Mouse (Mus musculus): ENCODE results near the gene Bbof1. TPM values are rescaled to one million over a fixed set of nuclear protein-coding genes. Genes with fewer than 3 reads are reported as not detected.

Bbof1 gene
- polyA plus RNA-seq, 1 experiment from 2014 or later: 1.0 TPM

GRCm38 (mm10) chr12:84397685-84398084 lies 11.2 kb upstream of the Bbof1 start:
- ATAC-seq (replicated peaks; ENCODE audit: low FRiP score) (no peak), DNase-seq (ENCODE audit: low spot score) (no peak)
- Histone ChIP-seq H3K27me3 (replicated peaks; ENCODE audit: control insufficient read depth, insufficient read depth, low read length) (no peaks in the 10 kb centered on the region), H3K4me2 (no peak overlapping the region), H3K9me3 (ENCODE audit: control insufficient read depth, low read length) (no peaks in the 10 kb centered on the region), H3K4me1 (replicated peaks; ENCODE audit: control insufficient read depth, insufficient read depth, low read length) (peaks cover 9% of the 10 kb centered on the region; the same call in 1 of the 2 replicates), H3K9ac (ENCODE audit: low read depth, low read length) (no peak overlapping the region), H3K27ac (ENCODE audit: low read depth, low read length) (no peak overlapping the region), H3K4me3 (ENCODE audit: low read depth, low read length) (no peak overlapping the region), H3K36me3 (ENCODE audit: control insufficient read depth, insufficient read depth, low read length) (no peaks in the 10 kb centered on the region)

- DNase-seq (ENCODE audit: low spot score) (no peak), ATAC-seq (replicated peaks; ENCODE audit: low FRiP score) (no peak)
- Histone ChIP-seq H3K4me1 (replicated peaks; ENCODE audit: control insufficient read depth, insufficient read depth, low read length) (peaks cover 9% of the 10 kb centered on the region; the same call in 1 of the 2 replicates), H3K9ac (ENCODE audit: low read depth, low read length) (no peak overlapping the region), H3K4me2 (no peak overlapping the region), H3K36me3 (ENCODE audit: control insufficient read depth, insufficient read depth, low read length) (no peaks in the 10 kb centered on the region), H3K4me3 (ENCODE audit: low read depth, low read length) (no peak overlapping the region), H3K27ac (ENCODE audit: low read depth, low read length) (no peak overlapping the region), H3K27me3 (replicated peaks; ENCODE audit: control insufficient read depth, insufficient read depth, low read length) (no peaks in the 10 kb centered on the region), H3K9me3 (ENCODE audit: control insufficient read depth, low read length) (no peaks in the 10 kb centered on the region)
- 77% methylated on average over 5 of the region's 5 CpGs for WGBS
Measured at GRCm38 (mm10) chr12:84398629-84399028, 10.2 kb upstream of the Bbof1 start.

- 85% methylated on average over 9 of the region's 9 CpGs for WGBS
- H3K9me3 ChIP-seq (ENCODE audit: control insufficient read depth, low read length): no peaks in the 10 kb centered on the region
- H3K9ac ChIP-seq (ENCODE audit: low read depth, low read length): no peak overlapping the region
- H3K4me2 ChIP-seq: no peak overlapping the region
- H3K36me3 ChIP-seq (ENCODE audit: control insufficient read depth, insufficient read depth, low read length): no peaks in the 10 kb centered on the region
- ATAC-seq (replicated peaks; ENCODE audit: low FRiP score): no peak
- H3K4me1 ChIP-seq (replicated peaks; ENCODE audit: control insufficient read depth, insufficient read depth, low read length): peaks cover 9% of the 10 kb centered on the region; the same call in 1 of the 2 replicates
- H3K27me3 ChIP-seq (replicated peaks; ENCODE audit: control insufficient read depth, insufficient read depth, low read length): no peaks in the 10 kb centered on the region
- H3K4me3 ChIP-seq (ENCODE audit: low read depth, low read length): no peak overlapping the region
- DNase-seq (ENCODE audit: low spot score): no peak
- H3K27ac ChIP-seq (ENCODE audit: low read depth, low read length): 0 out of 2 replicates have a peak overlapping the region, but pooled peaks have one; percentile 59
Measured at GRCm38 (mm10) chr12:84399135-84399534, 9.7 kb upstream of the Bbof1 start.

GRCm38 (mm10) chr12:84399663-84400062 lies 9.2 kb upstream of the Bbof1 start:
- Histone ChIP-seq H3K4me1 (replicated peaks; ENCODE audit: control insufficient read depth, insufficient read depth, low read length) (peaks cover 9% of the 10 kb centered on the region; the same call in 1 of the 2 replicates), H3K9ac (ENCODE audit: low read depth, low read length) (no peak overlapping the region), H3K4me2 (no peak overlapping the region), H3K27me3 (replicated peaks; ENCODE audit: control insufficient read depth, insufficient read depth, low read length) (no peaks in the 10 kb centered on the region), H3K9me3 (ENCODE audit: control insufficient read depth, low read length) (no peaks in the 10 kb centered on the region), H3K4me3 (ENCODE audit: low read depth, low read length) (no peak overlapping the region), H3K27ac (ENCODE audit: low read depth, low read length) (peak overlapping the region; percentile 59; the same call in 1 of the 2 replicates), H3K36me3 (ENCODE audit: control insufficient read depth, insufficient read depth, low read length) (no peaks in the 10 kb centered on the region)
- WGBS: 66% methylated on average over 9 of the region's 9 CpGs
- ATAC-seq (replicated peaks; ENCODE audit: low FRiP score) (no peak), DNase-seq (ENCODE audit: low spot score) (no peak)

GRCm38 (mm10) chr12:84400068-84400467 lies 8.8 kb upstream of the Bbof1 start:
- H3K4me3 ChIP-seq (ENCODE audit: low read depth, low read length): no peak overlapping the region
- H3K36me3 ChIP-seq (ENCODE audit: control insufficient read depth, insufficient read depth, low read length): no peaks in the 10 kb centered on the region
- H3K27ac ChIP-seq (ENCODE audit: low read depth, low read length): peak overlapping the region; percentile 59; the same call in 1 of the 2 replicates
- peaks cover 9% of the 10 kb centered on the region; the same call in 1 of the 2 replicates for H3K4me1 ChIP-seq (replicated peaks; ENCODE audit: control insufficient read depth, insufficient read depth, low read length)
- no peak overlapping the region for H3K9ac ChIP-seq (ENCODE audit: low read depth, low read length)
- WGBS: 77% methylated on average over 3 of the region's 3 CpGs
- no peaks in the 10 kb centered on the region for H3K27me3 ChIP-seq (replicated peaks; ENCODE audit: control insufficient read depth, insufficient read depth, low read length)
- ATAC-seq (replicated peaks; ENCODE audit: low FRiP score) (no peak), DNase-seq (ENCODE audit: low spot score) (no peak)
- peak overlapping the region; percentile 8; the same call in 1 of the 2 replicates for H3K4me2 ChIP-seq
- no peaks in the 10 kb centered on the region for H3K9me3 ChIP-seq (ENCODE audit: control insufficient read depth, low read length)

GRCm38 (mm10) chr12:84400653-84401052 lies 8.2 kb upstream of the Bbof1 start:
- WGBS: 71% methylated on average over 3 of the region's 3 CpGs
- Histone ChIP-seq H3K27me3 (replicated peaks; ENCODE audit: control insufficient read depth, insufficient read depth, low read length) (no peaks in the 10 kb centered on the region), H3K27ac (ENCODE audit: low read depth, low read length) (peak overlapping the region; percentile 59; the same call in 1 of the 2 replicates), H3K36me3 (ENCODE audit: control insufficient read depth, insufficient read depth, low read length) (no peaks in the 10 kb centered on the region), H3K4me2 (peak overlapping the region; percentile 8; the same call in 1 of the 2 replicates), H3K9me3 (ENCODE audit: control insufficient read depth, low read length) (no peaks in the 10 kb centered on the region), H3K9ac (ENCODE audit: low read depth, low read length) (no peak overlapping the region), H3K4me3 (ENCODE audit: low read depth, low read length) (no peak overlapping the region), H3K4me1 (replicated peaks; ENCODE audit: control insufficient read depth, insufficient read depth, low read length) (peaks cover 9% of the 10 kb centered on the region; the same call in 1 of the 2 replicates)
- ATAC-seq (replicated peaks; ENCODE audit: low FRiP score) (no peak), DNase-seq (ENCODE audit: low spot score) (no peak)

GRCm38 (mm10) chr12:84402923-84403322 lies 5.9 kb upstream of the Bbof1 start:
- Histone ChIP-seq H3K4me3 (ENCODE audit: low read depth, low read length) (no peak overlapping the region), H3K27ac (ENCODE audit: low read depth, low read length) (no peak overlapping the region), H3K36me3 (ENCODE audit: control insufficient read depth, insufficient read depth, low read length) (no peaks in the 10 kb centered on the region), H3K9ac (ENCODE audit: low read depth, low read length) (no peak overlapping the region), H3K9me3 (ENCODE audit: control insufficient read depth, low read length) (no peaks in the 10 kb centered on the region), H3K27me3 (replicated peaks; ENCODE audit: control insufficient read depth, insufficient read depth, low read length) (no peaks in the 10 kb centered on the region), H3K4me2 (no peak overlapping the region), H3K4me1 (replicated peaks; ENCODE audit: control insufficient read depth, insufficient read depth, low read length) (peaks cover 12% of the 10 kb centered on the region)
- DNase-seq (ENCODE audit: low spot score) (no peak), ATAC-seq (replicated peaks; ENCODE audit: low FRiP score) (no peak)
- WGBS: 62% methylated on average over 9 of the region's 9 CpGs

- no peaks in the 10 kb centered on the region for H3K9me3 ChIP-seq (ENCODE audit: control insufficient read depth, low read length)
- no peak overlapping the region for H3K4me2 ChIP-seq
- DNase-seq (ENCODE audit: low spot score) (no peak), ATAC-seq (replicated peaks; ENCODE audit: low FRiP score) (no peak)
- H3K27ac ChIP-seq (ENCODE audit: low read depth, low read length): no peak overlapping the region
- no peaks in the 10 kb centered on the region for H3K36me3 ChIP-seq (ENCODE audit: control insufficient read depth, insufficient read depth, low read length)
- peaks cover 3% of the 10 kb centered on the region; the same call in 1 of the 2 replicates for H3K27me3 ChIP-seq (replicated peaks; ENCODE audit: control insufficient read depth, insufficient read depth, low read length)
- peaks cover 13% of the 10 kb centered on the region for H3K4me1 ChIP-seq (replicated peaks; ENCODE audit: control insufficient read depth, insufficient read depth, low read length)
- 88% methylated on average over 6 of the region's 6 CpGs for WGBS
- no peak overlapping the region for H3K4me3 ChIP-seq (ENCODE audit: low read depth, low read length)
- H3K9ac ChIP-seq (ENCODE audit: low read depth, low read length): no peak overlapping the region
Measured at GRCm38 (mm10) chr12:84404541-84404940, 4.3 kb upstream of the Bbof1 start.

- Histone ChIP-seq H3K27me3 (replicated peaks; ENCODE audit: control insufficient read depth, insufficient read depth, low read length) (peaks cover 4% of the 10 kb centered on the region; the same call in 1 of the 2 replicates), H3K4me2 (no peak overlapping the region), H3K9me3 (ENCODE audit: control insufficient read depth, low read length) (no peaks in the 10 kb centered on the region), H3K27ac (ENCODE audit: low read depth, low read length) (no peak overlapping the region), H3K9ac (ENCODE audit: low read depth, low read length) (no peak overlapping the region), H3K4me3 (ENCODE audit: low read depth, low read length) (no peak overlapping the region), H3K4me1 (replicated peaks; ENCODE audit: control insufficient read depth, insufficient read depth, low read length) (peaks cover 7% of the 10 kb centered on the region), H3K36me3 (ENCODE audit: control insufficient read depth, insufficient read depth, low read length) (no peaks in the 10 kb centered on the region)
- DNase-seq (ENCODE audit: low spot score) (no peak), ATAC-seq (replicated peaks; ENCODE audit: low FRiP score) (no peak)
- 49% methylated on average over 4 of the region's 4 CpGs for WGBS
Measured at GRCm38 (mm10) chr12:84407259-84407658, 1.6 kb upstream of the Bbof1 start.

Data from liver, embryonic 11.5 days (tissue).